Mouse (Mus musculus) liver, postnatal 0 days (tissue): ENCODE measurements around the gene Capns1.

Experiments
- CTCF ChIP-seq: sonication (generic); IDR thresholded peaks from 2 replicates; pipeline ENCODE4 v1.5.1; 2016; ENCODE audit warnings: antibody characterized with exemption, low read depth
- EP300 ChIP-seq: IDR thresholded peaks from 2 replicates; pipeline ENCODE4 v1.6.1; 2016; ENCODE audit warnings: antibody characterized with exemption, low read depth, mild to moderate bottlenecking

- TF ChIP-seq EP300 (no peak), CTCF (no peak)
Measured at GRCm38 (mm10) chr7:30168914-30169582, 29.6 kb downstream of the Capns1 start.
